Mouse (Mus musculus) megakaryocyte-erythroid progenitor cell, adult 5-6 weeks (primary cell): Measurements from ENCODE around the gene Gm9817. TPM values are rescaled to one million over a fixed set of nuclear protein-coding genes. Genes with fewer than 3 reads are reported as not detected.
"Not testable (repeated sequence)": the region's sequence is repeated elsewhere in the genome, so short reads cannot be mapped to it uniquely, and the experiment has no call there.

Experiments
- ATAC-seq: replicated peaks from 2 replicates; pipeline ENCODE4 v1.8.0; 2016; ENCODE audit warnings: mild to moderate bottlenecking, inconsistent platforms; ENCODE audit not compliant: severe bottlenecking, poor library complexity, low FRiP score, low TSS enrichment
- total RNA-seq, 2 experiments: library from RNA; stranded (forward) in 1 of 2; stranded (reverse) in 1 of 2; fragments of 200-1000, 215-1000 nt in 1 of 2; fragments of >200 nt in 1 of 2; fragmentation: Nextera tagmentation in 1 of 2; gene quantifications; 2 replicates each; pipeline ENCODE4 v1.2.3; 2014 to 2017

Gene Gm9817
- total RNA-seq (2014; fragmentation: Nextera tagmentation) (not detected in 2 replicates), total RNA-seq (2017) (not detected in 2 replicates)

- ATAC-seq, result not testable (repeated sequence)
Measured at GRCm38 (mm10) chr13:45078392-45078791, at the start of gene Gm9817. Gene Gm9817 (plus strand): TSS chr13:45078692.

GRCm38 (mm10) chr13:45029791-45030190, 48.7 kb upstream of the Gm9817 start:
- no peak for ATAC-seq

GRCm38 (mm10) chr13:45030830-45031229, 47.7 kb upstream of the Gm9817 start:
- peak; percentile 93 for ATAC-seq

- ATAC-seq, result 0 out of 2 replicates have a peak, but pooled peaks have one; percentile 21
Measured at GRCm38 (mm10) chr13:45031314-45031713, 47.2 kb upstream of the Gm9817 start.

- ATAC-seq, result peak; percentile 62
Measured at GRCm38 (mm10) chr13:45031748-45032147, 46.7 kb upstream of the Gm9817 start.

- ATAC-seq, result no peak
Measured at GRCm38 (mm10) chr13:45032484-45032883, 46.0 kb upstream of the Gm9817 start.

GRCm38 (mm10) chr13:45033360-45033759, 45.1 kb upstream of the Gm9817 start:
- no peak for ATAC-seq

- no peak for ATAC-seq
Measured at GRCm38 (mm10) chr13:45034759-45035158, 43.7 kb upstream of the Gm9817 start.

GRCm38 (mm10) chr13:45036417-45036816, 42.1 kb upstream of the Gm9817 start:
- ATAC-seq, result no peak

GRCm38 (mm10) chr13:45040195-45040594, 38.3 kb upstream of the Gm9817 start:
- ATAC-seq, result no peak

GRCm38 (mm10) chr13:45040741-45041140, 37.8 kb upstream of the Gm9817 start:
- no peak for ATAC-seq

GRCm38 (mm10) chr13:45043466-45043865, 35.0 kb upstream of the Gm9817 start:
- ATAC-seq, result no peak

GRCm38 (mm10) chr13:45049261-45050020, 29.1 kb upstream of the Gm9817 start:
- ATAC-seq, result no peak

- no peak for ATAC-seq
Measured at GRCm38 (mm10) chr13:45052805-45053204, 25.7 kb upstream of the Gm9817 start.

GRCm38 (mm10) chr13:45053843-45054242, 24.6 kb upstream of the Gm9817 start:
- ATAC-seq, result no peak

GRCm38 (mm10) chr13:45059206-45059605, 19.3 kb upstream of the Gm9817 start:
- no peak for ATAC-seq

- ATAC-seq, result no peak
Measured at GRCm38 (mm10) chr13:45063146-45063545, 15.3 kb upstream of the Gm9817 start.

- peak; percentile 55; the same call in 1 of the 2 replicates for ATAC-seq
Measured at GRCm38 (mm10) chr13:45064951-45065350, 13.5 kb upstream of the Gm9817 start.

- no peak for ATAC-seq
Measured at GRCm38 (mm10) chr13:45070366-45070765, 8.1 kb upstream of the Gm9817 start.

- ATAC-seq, result 0 out of 2 replicates have a peak, but pooled peaks have one; percentile 22
Measured at GRCm38 (mm10) chr13:45075012-45075411, 3.5 kb upstream of the Gm9817 start.

GRCm38 (mm10) chr13:45075715-45076114, 2.8 kb upstream of the Gm9817 start:
- ATAC-seq, result no peak
